Mouse (Mus musculus): ENCODE results near the gene Gpr26. TPM values are rescaled to one million over a fixed set of nuclear protein-coding genes. Genes with fewer than 3 reads are reported as not detected.

The Gpr26 gene
- polyA plus RNA-seq, 1 experiment from 2014 or later = not detected

- H3K9ac ChIP-seq = no peak overlapping the region
- H3K27me3 ChIP-seq = peaks cover 4% of the 10 kb centered on the region; the same call in 1 of the 2 replicates
- no peak overlapping the region for H3K27ac ChIP-seq (replicated peaks)
- no peaks in the 10 kb centered on the region for H3K36me3 ChIP-seq
- 63% methylated on average over 11 of the region's 11 CpGs for WGBS
- no peak overlapping the region for H3K4me3 ChIP-seq (replicated peaks)
- no peak for ATAC-seq (ENCODE audit: insufficient number of reproducible peaks, low FRiP score, low TSS enrichment, low read depth)
- no peaks in the 10 kb centered on the region for H3K9me3 ChIP-seq (replicated peaks)
- no peaks in the 10 kb centered on the region for H3K4me1 ChIP-seq
- no peak overlapping the region for H3K4me2 ChIP-seq (replicated peaks)
Observed at GRCm38 (mm10) chr7:131978609-131979008, 12.3 kb downstream of the Gpr26 start.

GRCm38 (mm10) chr7:131989056-131989455, 22.8 kb downstream of the Gpr26 start:
- Histone ChIP-seq H3K36me3 (no peaks in the 10 kb centered on the region), H3K4me3 (replicated peaks) (no peak overlapping the region), H3K27ac (replicated peaks) (no peak overlapping the region), H3K4me1 (no peaks in the 10 kb centered on the region), H3K27me3 (no peaks in the 10 kb centered on the region), H3K4me2 (replicated peaks) (no peak overlapping the region), H3K9ac (no peak overlapping the region), H3K9me3 (replicated peaks) (no peaks in the 10 kb centered on the region)
- 22% methylated on average over 6 of the region's 6 CpGs for WGBS
- no peak for ATAC-seq (ENCODE audit: insufficient number of reproducible peaks, low FRiP score, low TSS enrichment, low read depth)

- Histone ChIP-seq H3K9me3 (replicated peaks) (no peaks in the 10 kb centered on the region), H3K36me3 (no peaks in the 10 kb centered on the region), H3K27ac (replicated peaks) (no peak overlapping the region), H3K4me2 (replicated peaks) (no peak overlapping the region), H3K9ac (no peak overlapping the region), H3K4me3 (replicated peaks) (no peak overlapping the region), H3K27me3 (no peaks in the 10 kb centered on the region), H3K4me1 (no peaks in the 10 kb centered on the region)
- ATAC-seq (ENCODE audit: insufficient number of reproducible peaks, low FRiP score, low TSS enrichment, low read depth) = no peak
- WGBS = 56% methylated on average over 1 of the region's 1 CpGs
Observed at GRCm38 (mm10) chr7:131992226-131992625, 26.0 kb downstream of the Gpr26 start.

- Histone ChIP-seq H3K9ac (no peak overlapping the region), H3K27me3 (no peaks in the 10 kb centered on the region), H3K4me3 (replicated peaks) (no peak overlapping the region), H3K4me2 (replicated peaks) (no peak overlapping the region), H3K4me1 (no peaks in the 10 kb centered on the region), H3K27ac (replicated peaks) (no peak overlapping the region), H3K36me3 (no peaks in the 10 kb centered on the region), H3K9me3 (replicated peaks) (no peaks in the 10 kb centered on the region)
- no peak for ATAC-seq (ENCODE audit: insufficient number of reproducible peaks, low FRiP score, low TSS enrichment, low read depth)
- WGBS = 57% methylated on average over 3 of the region's 3 CpGs
Observed at GRCm38 (mm10) chr7:131992873-131993272, 26.6 kb downstream of the Gpr26 start.

- Histone ChIP-seq H3K4me2 (replicated peaks) (no peak overlapping the region), H3K9ac (no peak overlapping the region), H3K9me3 (replicated peaks) (no peaks in the 10 kb centered on the region), H3K27me3 (no peaks in the 10 kb centered on the region), H3K4me1 (no peaks in the 10 kb centered on the region), H3K27ac (replicated peaks) (no peak overlapping the region), H3K4me3 (replicated peaks) (no peak overlapping the region), H3K36me3 (no peaks in the 10 kb centered on the region)
- no peak for ATAC-seq (ENCODE audit: insufficient number of reproducible peaks, low FRiP score, low TSS enrichment, low read depth)
- 62% methylated on average over 14 of the region's 14 CpGs for WGBS
Observed at GRCm38 (mm10) chr7:132005996-132006696, 39.9 kb downstream of the Gpr26 start.

GRCm38 (mm10) chr7:132009002-132009401, 42.7 kb downstream of the Gpr26 start:
- Histone ChIP-seq H3K27me3 (no peaks in the 10 kb centered on the region), H3K36me3 (no peaks in the 10 kb centered on the region), H3K4me3 (replicated peaks) (no peak overlapping the region), H3K4me1 (no peaks in the 10 kb centered on the region), H3K4me2 (replicated peaks) (no peak overlapping the region), H3K9ac (no peak overlapping the region), H3K27ac (replicated peaks) (no peak overlapping the region), H3K9me3 (replicated peaks) (no peaks in the 10 kb centered on the region)
- no peak for ATAC-seq (ENCODE audit: insufficient number of reproducible peaks, low FRiP score, low TSS enrichment, low read depth)
- 58% methylated on average over 7 of the region's 7 CpGs for WGBS

- H3K36me3 ChIP-seq = no peaks in the 10 kb centered on the region
- no peak for ATAC-seq (ENCODE audit: insufficient number of reproducible peaks, low FRiP score, low TSS enrichment, low read depth)
- H3K27ac ChIP-seq (replicated peaks) = no peak overlapping the region
- no peaks in the 10 kb centered on the region for H3K27me3 ChIP-seq
- no peaks in the 10 kb centered on the region for H3K4me1 ChIP-seq
- 14% methylated on average over 1 of the region's 1 CpGs for WGBS
- no peaks in the 10 kb centered on the region for H3K9me3 ChIP-seq (replicated peaks)
- H3K9ac ChIP-seq = no peak overlapping the region
- no peak overlapping the region for H3K4me2 ChIP-seq (replicated peaks)
- H3K4me3 ChIP-seq (replicated peaks) = no peak overlapping the region
Observed at GRCm38 (mm10) chr7:132012969-132013679, 46.9 kb downstream of the Gpr26 start.

- no peak overlapping the region for H3K4me3 ChIP-seq (replicated peaks)
- H3K4me2 ChIP-seq (replicated peaks) = no peak overlapping the region
- ATAC-seq (ENCODE audit: insufficient number of reproducible peaks, low FRiP score, low TSS enrichment, low read depth) = no peak
- no peaks in the 10 kb centered on the region for H3K9me3 ChIP-seq (replicated peaks)
- H3K27ac ChIP-seq (replicated peaks) = no peak overlapping the region
- H3K4me1 ChIP-seq = no peaks in the 10 kb centered on the region
- no peaks in the 10 kb centered on the region for H3K27me3 ChIP-seq
- WGBS = 76% methylated on average over 5 of the region's 5 CpGs
- H3K36me3 ChIP-seq = no peaks in the 10 kb centered on the region
- no peak overlapping the region for H3K9ac ChIP-seq
Observed at GRCm38 (mm10) chr7:132013970-132014369, 47.7 kb downstream of the Gpr26 start.

- WGBS = 9% methylated on average over 3 of the region's 3 CpGs
- ATAC-seq (ENCODE audit: insufficient number of reproducible peaks, low FRiP score, low TSS enrichment, low read depth) = no peak
- Histone ChIP-seq H3K27ac (replicated peaks) (no peak overlapping the region), H3K36me3 (no peaks in the 10 kb centered on the region), H3K4me3 (replicated peaks) (no peak overlapping the region), H3K27me3 (no peaks in the 10 kb centered on the region), H3K9me3 (replicated peaks) (no peaks in the 10 kb centered on the region), H3K4me2 (replicated peaks) (no peak overlapping the region), H3K4me1 (no peaks in the 10 kb centered on the region), H3K9ac (no peak overlapping the region)
Observed at GRCm38 (mm10) chr7:132015193-132015592, 48.9 kb downstream of the Gpr26 start.

GRCm38 (mm10) chr7:132015933-132016332, 49.7 kb downstream of the Gpr26 start:
- Histone ChIP-seq H3K9me3 (replicated peaks) (no peaks in the 10 kb centered on the region), H3K36me3 (no peaks in the 10 kb centered on the region), H3K27ac (replicated peaks) (no peak overlapping the region), H3K4me3 (replicated peaks) (no peak overlapping the region), H3K9ac (no peak overlapping the region), H3K27me3 (no peaks in the 10 kb centered on the region), H3K4me2 (replicated peaks) (no peak overlapping the region), H3K4me1 (no peaks in the 10 kb centered on the region)
- WGBS = 68% methylated on average over 3 of the region's 3 CpGs
- ATAC-seq (ENCODE audit: insufficient number of reproducible peaks, low FRiP score, low TSS enrichment, low read depth) = no peak

GRCm38 (mm10) chr7:132025591-132025990, 59.3 kb downstream of the Gpr26 start:
- Histone ChIP-seq H3K9me3 (replicated peaks) (no peaks in the 10 kb centered on the region), H3K36me3 (no peaks in the 10 kb centered on the region), H3K4me2 (replicated peaks) (no peak overlapping the region), H3K27me3 (no peaks in the 10 kb centered on the region), H3K9ac (no peak overlapping the region), H3K4me3 (replicated peaks) (no peak overlapping the region), H3K27ac (replicated peaks) (no peak overlapping the region), H3K4me1 (no peaks in the 10 kb centered on the region)
- WGBS = 61% methylated on average over 6 of the region's 6 CpGs
- ATAC-seq (ENCODE audit: insufficient number of reproducible peaks, low FRiP score, low TSS enrichment, low read depth) = no peak

- no peak overlapping the region for H3K4me2 ChIP-seq (replicated peaks)
- no peaks in the 10 kb centered on the region for H3K9me3 ChIP-seq (replicated peaks)
- H3K4me1 ChIP-seq = no peaks in the 10 kb centered on the region
- no peak overlapping the region for H3K9ac ChIP-seq
- H3K36me3 ChIP-seq = no peaks in the 10 kb centered on the region
- 63% methylated on average over 6 of the region's 6 CpGs for WGBS
- H3K27ac ChIP-seq (replicated peaks) = no peak overlapping the region
- ATAC-seq (ENCODE audit: insufficient number of reproducible peaks, low FRiP score, low TSS enrichment, low read depth) = no peak
- no peak overlapping the region for H3K4me3 ChIP-seq (replicated peaks)
- H3K27me3 ChIP-seq = no peaks in the 10 kb centered on the region
Observed at GRCm38 (mm10) chr7:132026671-132027070, 60.4 kb downstream of the Gpr26 start.
